Mouse (Mus musculus) midbrain, embryonic 14.5 days (tissue): ENCODE measurements around the gene Cphx1. TPM values are rescaled to one million over a fixed set of nuclear protein-coding genes. Genes with fewer than 3 reads are reported as not detected.
"Not testable (repeated sequence)": the region's sequence is repeated elsewhere in the genome, so short reads cannot be mapped to it uniquely, and the experiment has no call there.

Experiments used
- ATAC-seq: fragments of 200-750 bp; cut with Nextera tagmentation; 2 replicates; pipeline ENCODE4 v1.8.0; 2017; ENCODE audit warnings: moderate number of reproducible peaks, moderate library complexity; ENCODE audit not compliant: low FRiP score, low TSS enrichment
- DNase-seq: peaks from one replicate; pipeline ENCODE4 v3.0.0-alpha.2; 2015
- H3K27ac ChIP-seq: fragments of 300-500 bp; sonication (generic); replicated peaks from 2 replicates; pipeline ENCODE4 v1.5.1; 2014; ENCODE audit warnings: mild to moderate bottlenecking, low read depth, low read length, moderate library complexity
- H3K27me3 ChIP-seq: fragments of 300-500 bp; sonication (generic); 2 replicates; pipeline ENCODE4 v1.6.1; 2014; ENCODE audit warnings: low read length, control low read depth, mixed read lengths; ENCODE audit not compliant: control insufficient read depth, insufficient read depth
- H3K36me3 ChIP-seq: fragments of 300-500 bp; sonication (generic); 2 replicates; pipeline ENCODE4 v1.6.1; 2014; ENCODE audit warnings: low read length, control low read depth; ENCODE audit not compliant: control insufficient read depth, insufficient read depth
- H3K4me1 ChIP-seq: fragments of 300-500 bp; sonication (generic); 2 replicates; pipeline ENCODE4 v1.6.1; 2014; ENCODE audit warnings: mild to moderate bottlenecking, antibody characterized with exemption, low read length, control low read depth; ENCODE audit not compliant: control insufficient read depth, insufficient read depth
- H3K4me2 ChIP-seq: fragments of 300-500 bp; sonication (generic); 2 replicates; pipeline ENCODE4 v1.6.1; 2014; ENCODE audit warnings: mild to moderate bottlenecking, low read length, moderate library complexity
- H3K4me3 ChIP-seq: fragments of 300-500 bp; sonication (generic); replicated peaks from 2 replicates; pipeline ENCODE4 v1.5.1; 2014; ENCODE audit warnings: low read depth, low read length
- H3K9ac ChIP-seq: fragments of 300-500 bp; sonication (generic); replicated peaks from 2 replicates; pipeline ENCODE4 v1.6.1; 2014; ENCODE audit warnings: mild to moderate bottlenecking, low read length, moderate library complexity
- H3K9me3 ChIP-seq: fragments of 300-500 bp; sonication (generic); 2 replicates; pipeline ENCODE4 v1.6.1; 2016; ENCODE audit warnings: low read length, control low read depth, mixed read lengths; ENCODE audit not compliant: control insufficient read depth
- WGBS: fragments of 180-500 bp; shearing (Covaris S2); extraction: QIAGEN DNeasy Blood & Tissue Kit; methylation state at CpG from one replicate; pipeline ENCODE4 v1.1.7; 2014; 5-methylcytosine and 5-hydroxymethylcytosine counted together
- polyA plus RNA-seq: library from polyadenylated mRNA; unstranded; fragments of >200 nt; fragmentation: Nextera tagmentation; extraction: Ambion mirVana; gene quantifications from 2 replicates; pipeline ENCODE4 v1.2.1, GENCODE M21; 2014

The Cphx1 gene
- polyA plus RNA-seq: not detected in 2 replicates

DNA sequence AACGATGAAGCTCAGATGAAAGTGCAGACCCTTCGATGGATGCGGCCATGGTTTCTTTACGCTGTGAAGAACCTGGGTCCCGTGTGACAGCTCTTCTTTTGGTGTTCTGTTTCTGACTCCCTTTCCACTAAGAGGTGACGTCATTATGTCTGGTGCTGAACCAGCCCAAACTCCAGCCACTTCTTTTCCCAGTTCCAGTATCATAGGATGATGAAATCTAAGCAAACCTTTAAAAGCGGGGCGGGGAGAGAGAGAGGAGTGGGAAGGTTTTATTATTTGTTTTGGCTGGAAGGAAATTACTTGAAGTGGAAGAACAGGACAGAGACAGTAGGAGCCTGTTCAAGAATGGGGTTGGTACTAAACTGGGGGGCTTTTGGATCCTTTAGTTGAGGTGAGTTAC, at the start of gene Cphx1:
Gene Cphx1, plus strand, starts transcription at position 301 of the 400 bp plus-strand sequence.
- not testable (repeated sequence) for H3K27ac ChIP-seq, DNase-seq, H3K4me2 ChIP-seq, H3K4me1 ChIP-seq, H3K36me3 ChIP-seq, H3K27me3 ChIP-seq, H3K9me3 ChIP-seq, H3K4me3 ChIP-seq, ATAC-seq, H3K9ac ChIP-seq
- no CpG with 5 or more reads among the region's 8 CpGs for WGBS

DNA sequence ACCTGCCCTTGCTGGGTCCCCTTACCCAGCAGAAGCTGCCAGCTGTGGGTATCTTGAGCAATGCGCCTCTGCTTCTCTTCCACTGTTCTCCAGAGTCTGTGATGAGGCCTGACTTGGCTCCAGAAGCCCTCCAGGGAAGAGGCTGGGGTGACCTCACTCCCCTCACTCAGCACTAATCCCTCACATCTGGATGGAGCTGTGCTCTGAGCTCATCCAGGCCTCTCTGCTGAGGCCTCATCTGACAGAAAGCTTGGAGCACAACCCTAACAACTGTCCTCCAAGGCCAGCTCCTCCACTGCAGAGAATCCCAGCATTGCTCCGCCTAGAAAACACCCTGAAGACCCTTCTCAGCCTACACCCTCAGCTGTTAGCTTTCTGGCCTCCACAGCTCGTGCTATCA, 43.5 kb upstream of the Cphx1 start:
- WGBS: no CpG with 5 or more reads among the region's 3 CpGs
- DNase-seq, ATAC-seq: not testable (repeated sequence)

DNA sequence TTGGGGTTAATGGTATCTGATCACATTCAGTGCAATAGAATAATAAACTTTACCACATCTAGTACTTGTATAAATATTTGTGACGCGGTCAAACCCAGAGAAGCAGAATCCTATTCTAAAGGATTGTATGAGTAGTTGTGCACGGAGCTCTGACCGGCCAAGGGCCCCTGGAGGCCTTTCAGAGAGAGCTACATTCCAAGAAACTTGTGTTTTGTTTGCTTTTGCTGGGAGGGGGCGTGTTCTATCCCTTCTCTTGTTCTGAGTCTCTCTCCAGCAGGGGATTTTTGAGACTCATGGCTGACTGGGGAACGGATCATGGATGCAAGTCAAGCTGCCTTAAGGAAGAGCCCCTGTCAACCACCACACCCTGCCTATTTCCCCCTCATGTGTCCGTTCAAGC, 42.4 kb upstream of the Cphx1 start:
- WGBS: no CpG with 5 or more reads among the region's 7 CpGs
- ATAC-seq, H3K27me3 ChIP-seq, H3K4me1 ChIP-seq, H3K27ac ChIP-seq, H3K9me3 ChIP-seq, H3K4me2 ChIP-seq, DNase-seq, H3K36me3 ChIP-seq, H3K9ac ChIP-seq, H3K4me3 ChIP-seq: not testable (repeated sequence)

More for the DNA sequence above, 43.5 kb upstream of the Cphx1 start:
- not testable (repeated sequence) for H3K4me3 ChIP-seq, H3K27me3 ChIP-seq, H3K9me3 ChIP-seq, H3K36me3 ChIP-seq, H3K27ac ChIP-seq, H3K4me1 ChIP-seq, H3K4me2 ChIP-seq, H3K9ac ChIP-seq

DNA sequence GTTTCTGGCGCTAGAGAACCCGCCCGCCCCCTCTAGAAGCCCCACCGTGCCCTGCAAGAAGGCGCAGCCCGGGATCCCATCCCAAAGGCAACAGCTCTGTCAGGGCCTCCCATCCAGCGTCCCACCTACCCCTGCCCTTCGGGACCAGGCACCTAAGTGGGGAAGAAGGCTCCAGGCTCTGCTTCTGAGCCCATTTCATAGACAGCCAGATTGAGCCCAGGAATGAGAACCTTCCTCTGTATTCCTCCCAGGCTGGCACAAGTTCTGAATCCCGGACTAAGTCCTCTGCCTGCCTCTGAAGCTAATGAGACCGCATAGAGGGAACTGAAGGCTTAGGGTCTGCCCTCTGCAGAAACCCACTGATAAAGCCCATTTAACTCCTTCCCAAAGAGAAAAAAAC, 35.1 kb upstream of the Cphx1 start, which contains the start of gene Plac9a:
Gene Plac9a, minus strand, starts transcription at position 101 of the 400 bp plus-strand sequence.
- not testable (repeated sequence) for H3K4me1 ChIP-seq, H3K9me3 ChIP-seq, H3K27me3 ChIP-seq, H3K9ac ChIP-seq, H3K36me3 ChIP-seq, H3K4me3 ChIP-seq, H3K4me2 ChIP-seq, H3K27ac ChIP-seq, ATAC-seq, DNase-seq
- WGBS: no CpG with 5 or more reads among the region's 10 CpGs

DNA sequence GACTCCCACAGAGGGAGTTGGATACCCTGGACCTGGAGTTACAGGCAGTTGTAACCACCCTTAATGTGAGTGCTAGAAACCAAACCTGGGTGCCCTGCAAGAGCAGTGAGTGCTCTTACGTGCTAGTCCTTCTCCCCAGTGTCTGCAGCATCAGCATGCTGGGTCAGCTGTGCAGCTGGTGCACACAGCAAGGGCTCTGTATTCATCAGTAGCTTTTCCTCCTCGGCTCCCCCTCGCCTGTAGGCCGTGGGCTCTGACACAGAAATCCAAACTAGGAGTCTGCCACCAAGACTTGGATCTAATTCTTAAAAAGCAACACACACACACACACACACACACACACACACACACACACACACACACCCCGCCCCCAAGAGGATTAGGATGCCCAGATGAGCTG, 32.9 kb upstream of the Cphx1 start:
- not testable (repeated sequence) for H3K9ac ChIP-seq, H3K4me3 ChIP-seq, H3K36me3 ChIP-seq, ATAC-seq, H3K4me1 ChIP-seq, H3K4me2 ChIP-seq, DNase-seq, H3K27ac ChIP-seq, H3K9me3 ChIP-seq, H3K27me3 ChIP-seq
- WGBS: 43% methylated on average over 1 of the region's 5 CpGs

DNA sequence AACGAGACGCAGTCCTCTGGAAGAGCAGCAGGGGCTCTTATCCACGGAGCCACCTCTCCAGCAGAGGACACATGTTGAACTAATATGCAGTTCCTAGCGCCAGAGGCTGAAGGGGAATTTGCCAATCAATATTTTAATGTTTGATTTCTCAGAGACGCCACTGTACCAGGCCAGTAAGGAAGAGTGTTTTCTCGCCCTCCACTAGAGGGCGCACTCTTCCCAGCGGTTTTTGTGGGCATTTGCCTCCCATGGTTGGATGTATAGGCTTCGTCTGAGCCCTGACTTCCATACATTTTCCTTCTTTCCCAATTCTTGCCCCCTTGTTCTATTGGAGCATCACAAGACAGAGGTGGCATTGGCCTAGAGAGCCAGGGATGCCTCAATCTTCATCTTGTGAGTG, 30.8 kb upstream of the Cphx1 start:
- H3K4me3 ChIP-seq, ATAC-seq, H3K9me3 ChIP-seq, H3K4me2 ChIP-seq, H3K36me3 ChIP-seq, H3K9ac ChIP-seq, H3K27ac ChIP-seq, H3K27me3 ChIP-seq, H3K4me1 ChIP-seq, DNase-seq: not testable (repeated sequence)
- no CpG with 5 or more reads among the region's 9 CpGs for WGBS

DNA sequence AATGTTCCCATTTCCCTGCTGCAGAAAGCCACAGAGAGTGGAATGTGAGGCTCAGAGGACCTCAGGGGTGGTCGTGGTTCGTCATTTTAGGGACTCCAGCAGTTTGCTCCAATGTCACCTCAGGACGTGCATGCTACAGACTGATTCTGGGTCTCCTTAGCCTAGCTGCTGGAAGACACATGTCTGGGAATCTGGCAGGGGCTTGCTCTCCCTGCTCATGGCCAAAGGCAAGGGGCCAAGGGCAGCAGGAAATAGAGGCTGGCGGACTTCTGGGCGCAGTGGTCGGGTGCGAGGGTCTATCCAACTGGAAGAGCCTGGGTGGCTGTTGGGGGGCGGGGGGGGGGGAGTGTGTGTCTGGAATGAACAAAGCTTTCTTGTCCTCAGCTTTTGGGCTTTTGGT, 29.1 kb upstream of the Cphx1 start:
- H3K4me1 ChIP-seq, H3K27me3 ChIP-seq, DNase-seq, ATAC-seq, H3K36me3 ChIP-seq, H3K9me3 ChIP-seq, H3K4me3 ChIP-seq, H3K9ac ChIP-seq, H3K4me2 ChIP-seq, H3K27ac ChIP-seq: not testable (repeated sequence)
- WGBS: no CpG with 5 or more reads among the region's 8 CpGs

DNA sequence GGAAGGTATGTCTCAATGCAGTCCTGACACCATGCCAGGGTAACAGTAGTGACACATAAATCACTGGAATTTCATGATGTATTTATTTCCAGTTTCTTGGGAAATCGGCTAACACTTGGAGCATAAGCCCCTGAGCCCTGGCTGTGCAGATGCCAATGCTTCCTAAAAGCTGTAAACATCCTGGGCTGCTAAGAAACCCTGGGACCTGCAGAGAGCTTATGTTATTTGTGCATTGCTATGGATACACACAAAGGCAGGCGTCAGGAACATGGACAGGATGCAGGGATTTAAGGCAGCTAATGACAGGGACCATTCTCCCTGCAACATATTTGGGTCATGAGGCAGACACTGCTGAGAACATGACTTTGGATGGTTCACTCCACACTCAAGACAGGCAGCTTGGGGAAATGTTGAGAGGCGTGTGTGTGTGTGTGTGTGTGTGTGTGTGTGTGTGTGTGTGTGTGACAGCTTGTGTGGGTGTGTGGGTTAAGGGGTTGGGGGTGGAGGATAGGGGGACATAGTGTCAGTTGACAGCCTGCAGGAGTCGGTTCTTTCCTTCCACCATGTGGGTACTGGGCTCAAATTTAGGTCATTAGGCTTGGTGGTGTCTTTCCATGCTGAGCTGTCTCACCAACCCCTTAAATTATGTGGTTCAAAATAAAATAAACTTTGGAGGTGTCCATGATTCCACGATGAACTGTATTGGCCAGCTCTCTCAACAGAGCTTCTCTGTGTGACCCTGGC, 19.5 kb upstream of the Cphx1 start:
- H3K9ac ChIP-seq, DNase-seq, H3K27ac ChIP-seq, H3K4me1 ChIP-seq, ATAC-seq, H3K9me3 ChIP-seq, H3K4me3 ChIP-seq, H3K36me3 ChIP-seq, H3K27me3 ChIP-seq, H3K4me2 ChIP-seq: not testable (repeated sequence)
- WGBS: no CpG with 5 or more reads among the region's 5 CpGs

DNA sequence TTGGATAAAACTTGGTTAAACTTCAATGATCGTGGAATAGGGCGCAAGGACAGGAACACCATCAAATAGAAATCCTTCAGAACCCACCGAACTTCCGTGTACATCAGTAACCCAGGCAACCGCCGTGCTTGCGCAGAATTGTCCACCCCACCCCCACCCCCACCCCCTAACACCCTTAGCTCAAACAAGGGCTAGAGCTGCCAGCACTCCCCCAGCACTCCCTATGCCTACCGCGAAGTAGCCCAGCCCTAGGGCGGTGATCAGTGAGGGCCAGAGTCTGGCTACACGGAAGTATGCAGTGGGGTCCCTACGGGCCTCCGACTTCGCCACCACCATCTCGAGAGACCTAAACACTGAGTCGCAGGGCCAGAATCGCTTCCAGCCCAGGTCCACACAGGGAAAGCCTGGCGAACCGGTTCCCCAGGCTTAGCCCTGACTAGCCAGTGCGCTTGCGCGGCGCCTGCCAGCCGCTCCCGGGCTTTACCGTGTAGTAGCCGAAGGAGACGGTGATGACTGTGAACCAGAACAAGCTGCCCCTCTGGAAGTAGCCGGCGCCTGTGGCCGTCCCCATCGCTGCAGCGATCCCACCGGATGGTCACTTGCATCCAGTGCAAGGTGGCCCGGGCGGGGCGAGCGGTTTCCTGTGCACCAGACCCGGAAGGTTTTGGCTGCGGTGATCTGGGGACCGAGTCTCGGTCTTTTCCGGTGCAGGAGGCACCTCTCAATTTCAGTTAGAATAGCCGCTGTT, 11.1 kb upstream of the Cphx1 start:
- H3K27ac ChIP-seq, H3K27me3 ChIP-seq, DNase-seq, H3K9me3 ChIP-seq, H3K4me3 ChIP-seq, H3K9ac ChIP-seq, H3K4me2 ChIP-seq, H3K4me1 ChIP-seq, H3K36me3 ChIP-seq: not testable (repeated sequence)
- WGBS: no CpG with 5 or more reads among the region's 44 CpGs
- ATAC-seq: peak; percentile 87
